Mouse (Mus musculus) testis, adult 2 months (tissue): ENCODE data around the gene Ap5z1. TPM values are rescaled to one million over a fixed set of nuclear protein-coding genes. Genes with fewer than 3 reads are reported as not detected.

Experiments used
- H3K27ac ChIP-seq: fragments of 200-500 bp; 2 replicates; pipeline ENCODE4 v1.5.1; 2012; ENCODE audit warnings: low read depth, low read length; ENCODE audit not compliant: control insufficient read depth, insufficient read depth
- H3K27me3 ChIP-seq: fragments of 200-500 bp; 2 replicates; pipeline ENCODE4 v1.6.1; 2012; ENCODE audit warnings: mild to moderate bottlenecking, low read length, moderate library complexity; ENCODE audit not compliant: control insufficient read depth, insufficient read depth
- H3K36me3 ChIP-seq: fragments of 200-500 bp; 2 replicates; pipeline ENCODE4 v1.6.1; 2012; ENCODE audit warnings: mild to moderate bottlenecking, low read length; ENCODE audit not compliant: control insufficient read depth, insufficient read depth
- H3K4me1 ChIP-seq: fragments of 200-500 bp; 2 replicates; pipeline ENCODE4 v1.6.1; 2012; ENCODE audit warnings: low read length; ENCODE audit not compliant: control insufficient read depth, insufficient read depth
- H3K4me3 ChIP-seq: fragments of 200-500 bp; 2 replicates; pipeline ENCODE4 v1.5.1; 2012; ENCODE audit warnings: low read depth, mild to moderate bottlenecking, low read length, moderate library complexity, mixed read lengths; ENCODE audit not compliant: control insufficient read depth
- CTCF ChIP-seq: fragments of 200-500 bp; IDR thresholded peaks from 2 replicates; pipeline ENCODE4 v1.5.1; 2012; ENCODE audit warnings: low read depth, mild to moderate bottlenecking, inconsistent platforms, low read length, moderate library complexity; ENCODE audit not compliant: control insufficient read depth, insufficient read depth, insufficient replicate concordance
- POLR2A ChIP-seq: fragments of 200-500 bp; IDR thresholded peaks from 2 replicates; pipeline ENCODE4 v1.6.1; 2012; ENCODE audit warnings: low read depth, mild to moderate bottlenecking, inconsistent platforms, low read length, moderate library complexity; ENCODE audit not compliant: control insufficient read depth
- polyA plus RNA-seq: library from polyadenylated mRNA; depleted of rRNA; stranded (reverse); fragments of >200 nt; gene quantifications from 2 replicates; pipeline ENCODE4 v1.2.3, GENCODE M21; 2012; rRNA removed

Gene Ap5z1
- polyA plus RNA-seq, 1 experiment, result 11.7 TPM

- no peak for TF ChIP-seq CTCF
- no peak overlapping the region for H3K27ac ChIP-seq
- no peaks in the 10 kb centered on the region; the same call in 1 of the 2 replicates for H3K36me3 ChIP-seq
- no peak overlapping the region for H3K4me3 ChIP-seq
- H3K27me3 ChIP-seq, result no peaks in the 10 kb centered on the region
- no peaks in the 10 kb centered on the region for H3K4me1 ChIP-seq
These were observed 45.7 kb downstream of the Ap5z1 start for GRCm38 (mm10) chr5:142509141-142510060.

DNA sequence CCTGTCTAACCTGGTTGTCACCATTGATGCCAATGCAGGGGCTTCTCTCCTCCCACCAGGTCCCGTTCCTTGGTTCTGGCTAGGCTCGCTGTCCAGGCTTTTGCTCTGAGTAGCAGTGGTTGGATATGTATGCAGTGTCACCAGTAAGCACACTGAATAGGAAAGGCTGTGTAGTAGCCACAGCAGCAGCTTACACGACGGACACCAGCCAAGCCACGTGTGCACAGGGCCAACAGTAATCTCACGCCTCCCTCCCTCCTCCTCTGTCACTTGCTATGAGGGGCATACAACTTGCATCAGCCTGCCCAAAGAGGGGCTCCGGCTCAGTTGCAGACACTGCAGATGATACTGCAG is 46.3 kb downstream of the Ap5z1 start:
- no peak overlapping the region for H3K27ac ChIP-seq

DNA sequence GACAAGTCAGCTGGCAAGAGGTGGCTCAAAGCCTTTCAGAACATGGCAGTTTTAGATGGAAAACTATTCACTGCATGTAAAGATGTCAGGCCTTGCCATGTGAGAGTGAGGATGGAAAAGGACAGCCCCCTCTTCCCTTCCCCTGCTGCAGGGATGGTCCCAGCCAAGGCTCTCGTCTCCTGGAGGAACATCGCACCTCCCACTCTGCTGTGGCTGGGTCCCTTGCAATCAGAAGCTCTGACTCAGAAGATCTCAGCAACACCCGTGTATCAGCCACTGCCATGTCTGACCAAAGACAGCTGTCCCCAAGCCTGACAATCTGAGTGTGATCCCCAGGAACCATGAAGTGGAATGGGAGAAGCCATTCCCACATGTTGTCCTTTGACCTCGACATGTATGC is 48.4 kb downstream of the Ap5z1 start:
- no peaks in the 10 kb centered on the region for H3K4me1 ChIP-seq
- TF ChIP-seq POLR2A (no peak), CTCF (no peak)
- no peaks in the 10 kb centered on the region for H3K27me3 ChIP-seq
- no peak overlapping the region for H3K27ac ChIP-seq
- H3K36me3 ChIP-seq, result no peaks in the 10 kb centered on the region
- no peak overlapping the region for H3K4me3 ChIP-seq

More for the DNA sequence above, 46.3 kb downstream of the Ap5z1 start:
- Histone ChIP-seq H3K4me3 (no peak overlapping the region), H3K36me3 (no peaks in the 10 kb centered on the region; the same call in 1 of the 2 replicates), H3K27me3 (no peaks in the 10 kb centered on the region), H3K4me1 (no peaks in the 10 kb centered on the region)
- TF ChIP-seq POLR2A (no peak), CTCF (no peak)

- no peak overlapping the region for H3K27ac ChIP-seq
- H3K36me3 ChIP-seq, result no peaks in the 10 kb centered on the region
- TF ChIP-seq POLR2A (no peak), CTCF (no peak)
- H3K4me3 ChIP-seq, result no peak overlapping the region
- no peaks in the 10 kb centered on the region for H3K4me1 ChIP-seq
- no peaks in the 10 kb centered on the region for H3K27me3 ChIP-seq
These were observed 55.2 kb downstream of the Ap5z1 start for GRCm38 (mm10) chr5:142518973-142519372.

DNA sequence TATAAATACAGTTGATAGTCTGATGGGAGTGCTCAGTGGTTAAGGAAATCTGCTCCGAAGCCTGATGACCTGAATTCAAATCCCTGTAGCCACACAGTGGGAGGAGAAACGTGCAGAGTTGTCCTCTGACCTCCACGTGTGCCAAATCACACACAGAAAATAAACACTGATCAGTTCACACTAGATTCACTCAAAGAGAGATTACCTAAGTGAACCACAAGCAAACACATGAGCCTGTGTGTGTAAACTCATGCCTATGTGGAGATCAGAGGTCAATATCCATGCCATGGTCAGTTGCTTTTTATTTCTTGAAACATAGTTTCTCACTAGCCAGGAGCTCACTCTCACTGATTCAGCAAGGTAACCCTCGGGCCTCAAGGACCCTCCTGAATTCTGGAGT is 56.6 kb downstream of the Ap5z1 start:
- Histone ChIP-seq H3K36me3 (no peaks in the 10 kb centered on the region), H3K27ac (no peak overlapping the region), H3K4me1 (no peaks in the 10 kb centered on the region; the same call in 1 of the 2 replicates), H3K27me3 (no peaks in the 10 kb centered on the region), H3K4me3 (no peak overlapping the region)
- no peak for TF ChIP-seq CTCF

- H3K4me3 ChIP-seq, result no peak overlapping the region
- no peaks in the 10 kb centered on the region for H3K27me3 ChIP-seq
- TF ChIP-seq CTCF, result no peak
- no peak for TF ChIP-seq POLR2A
- H3K36me3 ChIP-seq, result no peaks in the 10 kb centered on the region
- no peak overlapping the region for H3K27ac ChIP-seq
- no peaks in the 10 kb centered on the region; the same call in 1 of the 2 replicates for H3K4me1 ChIP-seq
These were observed 57.6 kb downstream of the Ap5z1 start for GRCm38 (mm10) chr5:142521195-142521866.

DNA sequence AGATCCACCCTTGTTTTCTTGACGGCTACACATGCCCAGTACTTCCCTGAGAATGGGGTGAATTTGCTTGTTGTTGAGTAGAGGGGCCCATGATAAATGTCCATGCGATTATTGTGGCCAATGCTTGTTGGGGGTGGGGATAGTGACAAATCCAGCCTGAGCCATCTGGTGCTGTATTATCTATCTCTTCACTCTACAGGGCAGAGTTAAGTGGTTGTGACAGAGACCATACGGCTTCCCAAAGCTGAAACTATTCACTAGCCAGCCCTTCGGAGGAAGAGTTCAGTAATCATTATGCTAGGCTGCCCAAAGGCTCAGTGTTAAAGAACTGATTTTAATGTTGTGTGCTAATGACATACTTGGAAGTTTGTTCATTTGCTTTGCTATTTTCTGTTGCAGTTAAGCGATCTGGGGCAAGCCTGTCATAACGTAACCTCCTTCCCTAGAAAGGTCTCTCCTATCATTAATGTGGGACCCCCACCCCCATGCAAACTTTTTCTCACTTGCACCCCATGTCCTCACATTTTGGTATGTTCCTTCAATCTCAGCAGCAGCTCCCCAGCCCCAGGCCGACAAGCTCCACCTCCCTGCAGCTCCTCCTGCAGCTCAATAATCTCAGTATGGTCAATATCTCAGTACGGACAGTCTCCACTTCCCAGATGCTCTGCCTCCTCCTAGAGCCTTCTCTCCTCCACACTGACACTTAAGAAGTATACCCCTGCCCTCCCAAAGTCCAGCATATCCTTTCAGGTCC is 61.1 kb downstream of the Ap5z1 start:
- peak overlapping the region; percentile 61 for H3K4me3 ChIP-seq
- H3K27me3 ChIP-seq, result no peaks in the 10 kb centered on the region
- no peaks in the 10 kb centered on the region; the same call in 1 of the 2 replicates for H3K36me3 ChIP-seq
- H3K27ac ChIP-seq, result peak overlapping the region; percentile 14; the same call in 1 of the 2 replicates
- TF ChIP-seq POLR2A (no peak), CTCF (no peak)
- H3K4me1 ChIP-seq, result no peaks in the 10 kb centered on the region; the same call in 1 of the 2 replicates

Other genes starting within 250 kb of the Ap5z1 start
- gene Foxk1, start 62.4 kb upstream of the Ap5z1 start, polyA plus RNA-seq, result 16.8 and 17.0 TPM in 2 replicates
- gene Papolb, start 66.1 kb downstream of the Ap5z1 start, polyA plus RNA-seq, result 139 and 155 TPM in 2 replicates
- 38.0 and 38.2 TPM in 2 replicates for gene Radil, start 87.2 kb downstream of the Ap5z1 start, polyA plus RNA-seq
- gene Mmd2, start 144.9 kb downstream of the Ap5z1 start, polyA plus RNA-seq, result 19.6 and 25.6 TPM in 2 replicates
- gene Wipi2, start 163.8 kb downstream of the Ap5z1 start, polyA plus RNA-seq, result 60.6 and 61.0 TPM in 2 replicates
- 0.53 and 0.67 TPM in 2 replicates for gene Slc29a4, start 228.6 kb downstream of the Ap5z1 start, polyA plus RNA-seq